Mouse (Mus musculus) embryonic facial prominence, embryonic 13.5 days (tissue): ENCODE measurements around the gene Nsun5. TPM values are rescaled to one million over a fixed set of nuclear protein-coding genes. Genes with fewer than 3 reads are reported as not detected.
"Not testable (repeated sequence)": the region's sequence is repeated elsewhere in the genome, so short reads cannot be mapped to it uniquely, and the experiment has no call there.

Experiments
- ATAC-seq: fragments of 200-750 bp; cut with Nextera tagmentation; 2 replicates; pipeline ENCODE4 v1.8.0; 2017; ENCODE audit warnings: low read depth; ENCODE audit not compliant: insufficient number of reproducible peaks, insufficient read depth, low FRiP score, low TSS enrichment
- H3K27ac ChIP-seq: fragments of 300-500 bp; sonication (generic); 2 replicates; pipeline ENCODE4 v1.5.1; 2015; ENCODE audit warnings: moderate library complexity, mild to moderate bottlenecking, inconsistent platforms
- H3K27me3 ChIP-seq: fragments of 300-500 bp; sonication (generic); 2 replicates; pipeline ENCODE4 v1.6.1; 2015; ENCODE audit warnings: mild to moderate bottlenecking, inconsistent platforms
- H3K36me3 ChIP-seq: fragments of 300-500 bp; sonication (generic); 2 replicates; pipeline ENCODE4 v1.6.1; 2015; ENCODE audit warnings: mild to moderate bottlenecking, inconsistent platforms
- H3K4me1 ChIP-seq: fragments of 300-500 bp; sonication (generic); 2 replicates; pipeline ENCODE4 v1.6.1; 2015; ENCODE audit warnings: inconsistent platforms
- H3K4me2 ChIP-seq: fragments of 300-500 bp; sonication (generic); 2 replicates; pipeline ENCODE4 v1.6.1; 2015; ENCODE audit warnings: moderate library complexity, mild to moderate bottlenecking, inconsistent platforms
- H3K4me3 ChIP-seq: fragments of 300-500 bp; sonication (generic); 2 replicates; pipeline ENCODE4 v1.5.1; 2015; ENCODE audit warnings: mild to moderate bottlenecking, inconsistent platforms
- H3K9ac ChIP-seq: fragments of 300-500 bp; sonication (generic); 2 replicates; pipeline ENCODE4 v1.6.1; 2015; ENCODE audit warnings: mild to moderate bottlenecking, inconsistent platforms
- H3K9me3 ChIP-seq: fragments of 300-500 bp; sonication (generic); 2 replicates; pipeline ENCODE4 v1.6.1; 2016; ENCODE audit warnings: inconsistent platforms
- WGBS: fragments of 180-500 bp; shearing (Covaris S2); methylation state at CpG from one replicate; pipeline ENCODE4 v1.1.7; 2015; ENCODE audit warnings: mixed read lengths; 5-methylcytosine and 5-hydroxymethylcytosine counted together
- polyA plus RNA-seq: library from polyadenylated mRNA; unstranded; fragments of >200 nt; fragmentation: Nextera tagmentation; extraction: Ambion mirVana; gene quantifications from 2 replicates; pipeline ENCODE4 v1.2.1, GENCODE M21; 2015

The Nsun5 gene
- polyA plus RNA-seq, 1 experiment from 2014 or later, result 44.3 TPM

DNA sequence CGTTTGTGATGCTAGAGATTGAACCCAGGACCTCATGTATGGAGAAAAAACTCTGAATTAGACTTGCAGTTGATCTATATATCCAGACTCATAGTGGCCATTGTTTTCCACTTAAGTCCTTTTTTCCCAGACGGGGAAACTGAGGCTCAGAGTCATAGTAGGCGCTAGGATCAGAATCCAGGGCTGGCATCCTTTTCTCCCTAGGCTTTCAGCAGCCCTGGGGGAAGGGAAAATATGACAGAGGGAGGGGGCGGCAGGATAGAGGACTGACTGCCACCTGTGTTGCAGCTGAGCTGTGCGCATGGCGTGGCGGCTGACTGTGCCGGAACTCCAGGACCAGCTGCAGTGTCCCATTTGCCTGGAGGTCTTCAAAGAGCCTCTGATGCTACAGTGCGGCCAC, 16.8 kb upstream of the Nsun5 start, which contains the start of gene Trim50:
Gene Trim50 (plus strand): TSS at position 301 of the 400 bp plus-strand sequence.
- H3K4me1 ChIP-seq, result no peaks in the 10 kb centered on the region
- peaks cover 20% of the 10 kb centered on the region for H3K27me3 ChIP-seq
- H3K36me3 ChIP-seq, result no peaks in the 10 kb centered on the region
- H3K9ac ChIP-seq, result no peak within 1 kb of the TSS
- H3K9me3 ChIP-seq, result peaks cover 16% of the 10 kb centered on the region
- no peak within 1 kb of the TSS for H3K27ac ChIP-seq
- WGBS, result 54% methylated on average over 9 of the region's 9 CpGs
- no peak for ATAC-seq
- no peak within 1 kb of the TSS for H3K4me3 ChIP-seq
- H3K4me2 ChIP-seq, result no peak within 1 kb of the TSS

DNA sequence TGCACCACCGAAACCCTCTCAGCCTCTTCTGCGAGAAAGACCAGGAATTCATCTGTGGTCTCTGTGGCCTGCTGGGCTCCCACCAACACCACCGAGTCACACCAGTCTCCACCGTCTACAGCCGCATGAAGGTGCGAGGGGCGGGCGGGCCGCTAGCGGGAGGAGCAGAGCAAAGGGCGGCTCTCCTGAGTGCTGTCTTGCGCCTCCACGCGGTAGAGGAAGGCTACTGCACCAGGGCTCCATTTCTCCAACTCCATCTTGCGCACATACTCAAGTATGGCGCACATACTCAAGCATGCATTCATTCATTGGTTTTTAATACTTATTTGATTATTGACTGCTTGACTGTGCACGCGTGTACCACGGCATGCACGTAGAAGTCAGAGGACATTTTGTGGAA, 16.2 kb upstream of the Nsun5 start:
- WGBS, result 18% methylated on average over 20 of the region's 20 CpGs

DNA sequence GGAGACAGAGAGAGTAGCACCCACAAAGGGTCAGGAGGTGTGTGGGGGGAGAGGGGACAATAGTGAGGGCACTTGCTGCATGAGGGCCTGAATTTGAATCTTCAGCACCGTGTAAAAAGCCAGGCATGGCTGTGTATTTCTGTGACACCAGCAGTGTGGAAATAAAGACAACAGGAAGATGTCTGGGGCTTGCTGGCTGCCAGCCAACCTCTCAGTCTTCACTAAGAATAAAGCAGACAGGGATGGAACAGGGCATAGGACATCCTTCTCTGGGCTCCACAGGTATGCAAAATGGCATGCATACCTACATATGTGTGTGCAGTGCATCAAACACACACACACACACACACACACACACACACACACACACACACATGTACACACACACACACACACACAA, 13.7 kb upstream of the Nsun5 start:
- H3K27me3 ChIP-seq, result peaks cover 20% of the 10 kb centered on the region
- 68% methylated on average over 1 of the region's 1 CpGs for WGBS
- H3K9me3 ChIP-seq, result peaks cover 6% of the 10 kb centered on the region; the same call in 1 of the 2 replicates
- H3K27ac ChIP-seq, result no peak overlapping the region
- H3K36me3 ChIP-seq, result no peaks in the 10 kb centered on the region
- ATAC-seq, result no peak
- H3K4me3 ChIP-seq, result no peak overlapping the region
- no peak overlapping the region for H3K9ac ChIP-seq
- H3K4me1 ChIP-seq, result no peaks in the 10 kb centered on the region
- H3K4me2 ChIP-seq, result no peak overlapping the region

More for the DNA sequence above, 16.2 kb upstream of the Nsun5 start:
- Histone ChIP-seq H3K27me3 (peaks cover 20% of the 10 kb centered on the region), H3K9ac (no peak overlapping the region), H3K36me3 (no peaks in the 10 kb centered on the region), H3K4me2 (no peak overlapping the region), H3K9me3 (peaks cover 16% of the 10 kb centered on the region), H3K4me1 (no peaks in the 10 kb centered on the region), H3K27ac (no peak overlapping the region), H3K4me3 (no peak overlapping the region)
- no peak for ATAC-seq

DNA sequence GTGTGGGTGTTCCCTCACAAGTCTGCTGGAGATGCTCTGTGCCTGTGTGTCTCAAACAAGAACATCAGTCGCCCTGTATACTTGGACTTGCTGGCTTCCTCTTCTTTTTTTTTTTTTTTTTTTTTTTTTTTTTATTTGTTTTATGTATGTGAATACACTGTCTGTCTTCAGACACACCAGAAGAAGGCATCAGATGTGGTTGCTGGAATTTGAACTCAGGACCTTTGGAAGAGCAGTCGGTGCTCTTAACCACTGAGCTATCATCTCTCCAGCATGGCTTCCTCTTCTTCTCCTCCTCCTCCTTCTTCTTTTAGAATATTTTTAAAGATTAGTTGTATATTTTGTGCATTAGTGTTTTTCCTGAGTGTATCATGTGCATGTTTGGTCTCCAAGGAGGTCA, 12.2 kb upstream of the Nsun5 start:
- peaks cover 6% of the 10 kb centered on the region; the same call in 1 of the 2 replicates for H3K9me3 ChIP-seq
- 90% methylated on average over 2 of the region's 2 CpGs for WGBS
- no peak overlapping the region for H3K4me2 ChIP-seq
- H3K36me3 ChIP-seq, result no peaks in the 10 kb centered on the region
- 0 out of 2 replicates have a peak, but pooled peaks have one; percentile 78 for ATAC-seq
- no peaks in the 10 kb centered on the region for H3K4me1 ChIP-seq
- no peak overlapping the region for H3K4me3 ChIP-seq
- no peak overlapping the region for H3K9ac ChIP-seq
- peaks cover 19% of the 10 kb centered on the region for H3K27me3 ChIP-seq
- no peak overlapping the region for H3K27ac ChIP-seq

DNA sequence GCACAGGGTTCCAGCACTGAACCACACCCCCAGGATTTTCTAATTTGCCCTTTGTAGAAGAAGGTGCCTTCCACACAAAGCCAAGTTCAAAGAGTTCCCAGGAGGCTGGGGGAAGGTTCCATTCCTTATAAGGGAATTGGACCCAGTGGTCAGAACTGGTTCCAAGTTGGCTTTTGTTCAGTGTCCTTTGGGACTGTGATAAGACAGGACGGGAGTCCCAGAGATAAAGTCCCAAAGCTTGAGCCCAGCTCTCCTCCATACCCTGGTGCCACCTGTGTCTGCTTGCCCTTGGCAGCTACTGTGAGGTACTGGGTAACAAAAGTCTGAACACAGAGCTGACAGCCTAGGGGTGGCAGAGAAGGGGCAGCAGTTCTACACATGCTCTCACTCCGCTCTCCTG, 10.0 kb upstream of the Nsun5 start:
- H3K27ac ChIP-seq, result no peak overlapping the region
- H3K36me3 ChIP-seq, result no peaks in the 10 kb centered on the region
- ATAC-seq, result no peak
- 95% methylated on average over 2 of the region's 2 CpGs for WGBS
- no peak overlapping the region for H3K9ac ChIP-seq
- no peaks in the 10 kb centered on the region for H3K4me1 ChIP-seq
- H3K4me3 ChIP-seq, result no peak overlapping the region
- H3K9me3 ChIP-seq, result peaks cover 6% of the 10 kb centered on the region; the same call in 1 of the 2 replicates
- H3K4me2 ChIP-seq, result no peak overlapping the region
- no peaks in the 10 kb centered on the region for H3K27me3 ChIP-seq

- H3K9me3 ChIP-seq, result peaks cover 4% of the 10 kb centered on the region; the same call in 1 of the 2 replicates
- 84% methylated on average over 3 of the region's 3 CpGs for WGBS
- no peak overlapping the region for H3K9ac ChIP-seq
- no peaks in the 10 kb centered on the region for H3K36me3 ChIP-seq
- no peak overlapping the region for H3K27ac ChIP-seq
- H3K4me3 ChIP-seq, result no peak overlapping the region
- no peak overlapping the region for H3K4me2 ChIP-seq
- ATAC-seq, result no peak
- H3K27me3 ChIP-seq, result no peaks in the 10 kb centered on the region
- no peaks in the 10 kb centered on the region for H3K4me1 ChIP-seq
Measured at GRCm38 (mm10) chr5:135362572-135362971, 7.2 kb upstream of the Nsun5 start.

DNA sequence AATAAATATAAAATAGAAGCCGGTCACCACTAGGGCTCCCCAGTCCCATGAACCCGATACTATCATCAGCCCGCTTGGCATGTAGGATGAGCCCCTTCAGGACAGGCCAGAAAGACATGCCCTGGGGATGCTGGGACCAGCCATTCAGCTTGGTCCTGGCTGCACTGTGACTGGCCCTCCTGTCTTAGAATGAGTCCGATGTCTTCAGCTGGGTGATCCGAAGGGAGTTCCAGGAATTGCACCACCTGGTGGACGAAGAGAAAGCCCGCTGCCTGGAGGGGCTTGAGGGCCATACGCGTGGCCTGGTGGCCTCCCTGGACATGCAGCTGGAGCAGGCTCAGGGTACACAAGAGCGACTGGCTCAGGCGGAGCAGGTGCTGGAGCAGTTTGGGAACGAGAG, 6.2 kb upstream of the Nsun5 start:
- H3K4me3 ChIP-seq, result no peak overlapping the region
- ATAC-seq, result no peak

GRCm38 (mm10) chr5:135367841-135368240, 1.9 kb upstream of the Nsun5 start:
- H3K36me3 ChIP-seq, result peaks cover 17% of the 10 kb centered on the region
- no peak overlapping the region for H3K27ac ChIP-seq
- H3K4me2 ChIP-seq, result no peak overlapping the region
- no peaks in the 10 kb centered on the region for H3K27me3 ChIP-seq
- H3K9ac ChIP-seq, result no peak overlapping the region
- ATAC-seq, result no peak
- H3K4me1 ChIP-seq, result peaks cover 11% of the 10 kb centered on the region
- WGBS, result 52% methylated on average over 6 of the region's 6 CpGs
- no peaks in the 10 kb centered on the region for H3K9me3 ChIP-seq
- H3K4me3 ChIP-seq, result no peak overlapping the region

More for the DNA sequence above, 6.2 kb upstream of the Nsun5 start:
- Histone ChIP-seq H3K27me3 (no peaks in the 10 kb centered on the region), H3K36me3 (no peaks in the 10 kb centered on the region), H3K9me3 (0 out of 2 replicates have a peak, but pooled peaks cover 3% of the 10 kb centered on the region), H3K4me1 (no peaks in the 10 kb centered on the region), H3K4me2 (no peak overlapping the region), H3K27ac (no peak overlapping the region), H3K9ac (no peak overlapping the region)
- WGBS, result 28% methylated on average over 12 of the region's 12 CpGs

DNA sequence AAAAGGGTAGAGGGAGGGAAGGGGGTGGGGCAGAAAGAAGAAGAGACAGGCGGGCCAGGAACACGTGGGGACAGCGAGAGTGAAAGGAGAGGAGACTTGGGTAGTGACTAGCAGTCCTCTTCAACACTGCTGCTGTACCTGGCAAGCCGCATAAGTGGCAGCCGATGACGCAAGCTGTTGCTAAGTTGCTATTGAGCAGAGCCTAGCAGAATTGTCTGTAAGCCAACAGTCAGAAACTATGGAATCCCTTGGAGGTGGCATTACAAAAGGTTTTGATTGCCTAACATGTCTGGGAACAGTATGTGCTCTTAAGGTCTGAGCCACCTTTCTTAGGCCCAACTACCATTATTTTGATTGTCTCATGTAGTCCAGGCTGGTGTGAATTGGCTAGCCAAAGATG, 1.4 kb upstream of the Nsun5 start:
- Histone ChIP-seq H3K4me1 (peaks cover 11% of the 10 kb centered on the region), H3K9me3 (no peaks in the 10 kb centered on the region), H3K27ac (no peak overlapping the region), H3K4me2 (no peak overlapping the region), H3K9ac (no peak overlapping the region), H3K27me3 (no peaks in the 10 kb centered on the region), H3K36me3 (peaks cover 21% of the 10 kb centered on the region), H3K4me3 (no peak overlapping the region)
- no peak for ATAC-seq
- WGBS, result 72% methylated on average over 6 of the region's 6 CpGs

GRCm38 (mm10) chr5:135369196-135369595, 557 bp upstream of the Nsun5 start:
- peaks cover 11% of the 10 kb centered on the region for H3K4me1 ChIP-seq
- H3K4me3 ChIP-seq, result peak overlapping the region; percentile 99
- peak overlapping the region; percentile 81 for H3K27ac ChIP-seq
- peaks cover 29% of the 10 kb centered on the region for H3K36me3 ChIP-seq
- peak overlapping the region; percentile 84 for H3K4me2 ChIP-seq
- whole genome bisulfite sequencing, result 59% methylated on average over 9 of the region's 9 CpGs
- peak overlapping the region; percentile 94 for H3K9ac ChIP-seq
- H3K27me3 ChIP-seq, H3K9me3 ChIP-seq, ATAC-seq: not testable (repeated sequence)

- H3K27ac ChIP-seq, result no peak overlapping the region
- no peak overlapping the region for H3K9ac ChIP-seq
- H3K9me3 ChIP-seq, result no peaks in the 10 kb centered on the region; the same call in 1 of the 2 replicates
- H3K4me3 ChIP-seq, result no peak overlapping the region
- H3K4me1 ChIP-seq, result peaks cover 20% of the 10 kb centered on the region
- no peak overlapping the region; the same call in 1 of the 2 replicates for H3K4me2 ChIP-seq
- ATAC-seq, result no peak
- H3K36me3 ChIP-seq, result peaks cover 49% of the 10 kb centered on the region
- WGBS, result 95% methylated on average over 13 of the region's 13 CpGs
- no peaks in the 10 kb centered on the region for H3K27me3 ChIP-seq
Measured at GRCm38 (mm10) chr5:135371195-135371594, 1.4 kb downstream of the Nsun5 start.

DNA sequence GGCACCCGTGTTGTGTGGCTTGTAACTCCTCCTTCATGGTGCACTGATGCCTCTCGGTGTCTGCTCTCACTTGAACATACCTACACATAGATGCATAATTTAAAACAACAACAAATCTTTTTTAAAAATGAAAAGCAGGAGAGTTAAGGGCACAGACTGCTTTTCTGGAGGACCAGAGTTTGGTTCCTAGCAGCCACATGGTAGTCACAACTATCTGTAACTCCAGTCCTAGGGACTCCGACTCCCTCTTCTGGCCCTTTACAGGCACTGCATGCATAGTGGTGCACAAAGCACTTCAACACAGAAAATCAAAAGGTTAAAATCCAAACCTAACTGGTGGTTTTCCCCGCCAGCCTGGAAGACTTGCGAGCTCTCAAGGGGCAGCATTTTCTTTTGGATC, 3.8 kb downstream of the Nsun5 start:
- Histone ChIP-seq H3K27ac (no peak overlapping the region), H3K4me2 (no peak overlapping the region), H3K9ac (no peak overlapping the region), H3K4me3 (no peak overlapping the region), H3K9me3 (no peaks in the 10 kb centered on the region; the same call in 1 of the 2 replicates), H3K4me1 (peaks cover 20% of the 10 kb centered on the region), H3K36me3 (peaks cover 72% of the 10 kb centered on the region), H3K27me3 (no peaks in the 10 kb centered on the region)
- whole genome bisulfite sequencing, result 96% methylated on average over 5 of the region's 5 CpGs
- no peak for ATAC-seq
